Mouse (Mus musculus) CH12.LX (cell line): ENCODE data around the gene Ppm1m. TPM values are rescaled to one million over a fixed set of nuclear protein-coding genes. Genes with fewer than 3 reads are reported as not detected.

Source experiments
- DNase-seq: peaks from one replicate; pipeline ENCODE4 v3.0.0-alpha.2; 2013; ENCODE audit errors: extremely low read depth
- H3K27ac ChIP-seq: 2 replicates; pipeline ENCODE4 v1.5.1; 2012; ENCODE audit warnings: low read depth, mild to moderate bottlenecking, control low read depth, moderate library complexity; ENCODE audit not compliant: insufficient read depth
- H3K27me3 ChIP-seq: replicated peaks from 2 replicates; pipeline ENCODE3; 2012; ENCODE audit warnings: inconsistent platforms
- H3K36me3 ChIP-seq, 2 experiments: replicated peaks in 1 of 2; 2 replicates each; pipeline versions ENCODE3 to v1.6.1; 2012; ENCODE audit warnings: inconsistent platforms in 1 of 2, low read length in 1 of 2, mild to moderate bottlenecking in 1 of 2, mixed read lengths in 1 of 2, moderate library complexity in 1 of 2; ENCODE audit not compliant: control insufficient read depth in 1 of 2, insufficient read depth in 1 of 2
- H3K4me1 ChIP-seq, 2 experiments: 2 replicates each; pipeline ENCODE4 v1.6.1; 2012; ENCODE audit warnings: inconsistent platforms in 1 of 2, moderate library complexity in 1 of 2; ENCODE audit not compliant: insufficient read depth in 2 of 2, control insufficient read depth in 1 of 2
- H3K4me2 ChIP-seq: 2 replicates; pipeline ENCODE4 v1.6.1; 2012; ENCODE audit warnings: low read depth, mild to moderate bottlenecking, control low read depth; ENCODE audit not compliant: poor library complexity, insufficient read depth, severe bottlenecking
- H3K4me3 ChIP-seq, 3 experiments: fragments of 150-350 bp in 1 of 3; sonication (generic) in 1 of 3; replicated peaks in 1 of 3; 2 replicates each; pipeline versions ENCODE3 to v1.5.1; 2011 to 2012; ENCODE audit warnings: low read depth in 2 of 3, low read length in 2 of 3, mild to moderate bottlenecking in 2 of 3, moderate library complexity in 2 of 3, control low read depth in 1 of 3, improper control_type of control experiment in 1 of 3, inconsistent platforms in 1 of 3, mixed read lengths in 1 of 3; ENCODE audit not compliant: poor library complexity in 1 of 3
- H3K79me2 ChIP-seq: replicated peaks from 2 replicates; pipeline ENCODE4 v1.6.1; 2012; ENCODE audit warnings: mild to moderate bottlenecking, moderate library complexity; ENCODE audit not compliant: control insufficient read depth, poor library complexity, insufficient read depth, severe bottlenecking; ENCODE audit errors: extremely low read depth
- H3K9ac ChIP-seq: 2 replicates; pipeline ENCODE4 v1.6.1; 2012; ENCODE audit warnings: low read depth, mild to moderate bottlenecking, control low read depth, moderate library complexity; ENCODE audit not compliant: insufficient read depth
- H3K9me3 ChIP-seq: replicated peaks from 2 replicates; pipeline ENCODE3; 2012; ENCODE audit warnings: low read length, inconsistent platforms, mixed read lengths
- BHLHE40 ChIP-seq: IDR thresholded peaks from 2 replicates; pipeline ENCODE4 v1.6.1; 2011; ENCODE audit warnings: mild to moderate bottlenecking, low read depth, low read length, improper control_type of control experiment
- ELF1 ChIP-seq: IDR thresholded peaks from 2 replicates; pipeline ENCODE4 v1.6.1; 2014; ENCODE audit warnings: low read depth, mild to moderate bottlenecking, inconsistent platforms, low read length, improper control_type of control experiment
- ETS1 ChIP-seq: conservative IDR thresholded peaks from 2 replicates; pipeline ENCODE4 v1.6.1; 2012; ENCODE audit warnings: low read depth, mild to moderate bottlenecking, inconsistent platforms, low read length, improper control_type of control experiment, moderate library complexity
- KAT2A ChIP-seq: IDR thresholded peaks from 2 replicates; pipeline ENCODE4 v1.6.1; 2012; ENCODE audit warnings: low read length, improper control_type of control experiment, inconsistent platforms; ENCODE audit not compliant: insufficient replicate concordance
- MAZ ChIP-seq: IDR thresholded peaks from 2 replicates; pipeline ENCODE4 v1.6.1; 2012; ENCODE audit warnings: low read depth, mild to moderate bottlenecking, inconsistent platforms, low read length, improper control_type of control experiment, moderate library complexity
- MEF2A ChIP-seq: IDR thresholded peaks from 2 replicates; pipeline ENCODE4 v1.6.1; 2014; ENCODE audit warnings: low read depth, mild to moderate bottlenecking, inconsistent platforms, low read length, improper control_type of control experiment, borderline replicate concordance
- MXI1 ChIP-seq: IDR thresholded peaks from 2 replicates; pipeline ENCODE4 v1.6.1; 2011; ENCODE audit warnings: mild to moderate bottlenecking, low read depth, low read length, improper control_type of control experiment
- MYC ChIP-seq: IDR thresholded peaks from 2 replicates; pipeline ENCODE4 v1.6.1; 2011; ENCODE audit warnings: low read depth, mild to moderate bottlenecking, improper control_type of control experiment, low read length
- NELFE ChIP-seq: IDR thresholded peaks from 2 replicates; pipeline ENCODE4 v1.6.1; 2011; ENCODE audit warnings: low read depth, low read length, improper control_type of control experiment
- NRF1 ChIP-seq: IDR thresholded peaks from 2 replicates; pipeline ENCODE4 v1.6.1; 2014; ENCODE audit warnings: low read depth, mild to moderate bottlenecking, inconsistent platforms, low read length, improper control_type of control experiment, moderate library complexity
- PAX5 ChIP-seq: IDR thresholded peaks from 2 replicates; pipeline ENCODE4 v1.6.1; 2012; ENCODE audit warnings: low read length, inconsistent platforms, mixed read lengths
- POLR2A ChIP-seq: IDR thresholded peaks from 2 replicates; pipeline ENCODE4 v1.6.1; 2011; ENCODE audit warnings: low read depth, mild to moderate bottlenecking, improper control_type of control experiment, low read length
- POLR2AphosphoS2 ChIP-seq: IDR thresholded peaks from 2 replicates; pipeline ENCODE4 v1.6.1; 2011; ENCODE audit warnings: low read depth, low read length, improper control_type of control experiment
- SIN3A ChIP-seq: IDR thresholded peaks from 2 replicates; pipeline ENCODE4 v1.6.1; 2012; ENCODE audit warnings: low read length, improper control_type of control experiment, inconsistent platforms
- TBP ChIP-seq: conservative IDR thresholded peaks from 2 replicates; pipeline ENCODE4 v1.6.1; 2011; ENCODE audit warnings: low read depth, low read length, improper control_type of control experiment
- TCF12 ChIP-seq: IDR thresholded peaks from 2 replicates; pipeline ENCODE4 v1.6.1; 2014; ENCODE audit warnings: low read depth, mild to moderate bottlenecking, inconsistent platforms, low read length, improper control_type of control experiment
- UBTF ChIP-seq: IDR thresholded peaks from 2 replicates; pipeline ENCODE4 v1.6.1; 2012; ENCODE audit warnings: low read depth, mild to moderate bottlenecking, inconsistent platforms, low read length, improper control_type of control experiment, moderate library complexity
- USF1 ChIP-seq: IDR thresholded peaks from 2 replicates; pipeline ENCODE4 v1.6.1; 2014; ENCODE audit warnings: low read depth, mild to moderate bottlenecking, inconsistent platforms, low read length, improper control_type of control experiment
- ZKSCAN1 ChIP-seq: IDR thresholded peaks from 2 replicates; pipeline ENCODE4 v1.6.1; 2012; ENCODE audit warnings: low read depth, inconsistent platforms, low read length, improper control_type of control experiment, borderline replicate concordance
- ZMIZ1 ChIP-seq: IDR thresholded peaks from 2 replicates; pipeline ENCODE4 v1.6.1; 2012; ENCODE audit warnings: low read depth, mild to moderate bottlenecking, inconsistent platforms, low read length, improper control_type of control experiment
- dilution Hi-C: fragments of 300-500 bp; cut with MboI; formaldehyde crosslinking; loops from 2 replicates; pipeline ENCODE4 v1.14.3; 2020; ENCODE audit warnings: low sequenced_read_pairs; ENCODE audit not compliant: extremely low pct_unique_long_range_greater_than_20kb, extremely low pct_ligation_motif_present
- in situ Hi-C: fragments of 300-500 bp; cut with MboI; formaldehyde crosslinking; loops from 3 replicates; pipeline ENCODE4 v1.14.3; 2019; ENCODE audit warnings: low sequenced_read_pairs, low pct_ligation_motif_present, low pct_unique_long_range_greater_than_20kb, mixed read lengths
- polyA plus RNA-seq: library from polyadenylated mRNA; unstranded; fragments of >175 nt; gene quantifications from 2 replicates; pipeline ENCODE4 v1.2.1, GENCODE M21; 2012; ENCODE audit warnings: low read depth; ENCODE audit not compliant: insufficient read length
- total RNA-seq, 2 experiments: library from RNA; depleted of rRNA; stranded (reverse); fragments of 300-350 nt in 1 of 2; fragments of >200 nt in 1 of 2; gene quantifications; 2 replicates each; pipeline ENCODE4 v1.2.3; 2012 to 2014

The Ppm1m gene
- total and polyA plus RNA-seq, 3 experiments, result 54.7 to 111 (median 86.0) TPM

- H3K9me3 ChIP-seq, result no peaks in the 10 kb centered on the region
- dilution Hi-C loops, result no loop called here
- peak within 1 kb of the TSS; percentile 75 to 95 (median 93) for H3K4me3 ChIP-seq
- in situ Hi-C loops, result no loop called here
- peak within 1 kb of the TSS; percentile 93 for H3K9ac ChIP-seq
- H3K79me2 ChIP-seq, result peaks cover 14% of the 10 kb centered on the region
- peak within 1 kb of the TSS; percentile 61 for H3K27ac ChIP-seq
- H3K27me3 ChIP-seq, result no peaks in the 10 kb centered on the region
- H3K4me2 ChIP-seq, result peak within 1 kb of the TSS; percentile 71
- 0 out of 2 replicates have a peak, but pooled peaks have one; percentile 20 for TF ChIP-seq MEF2A
- TF ChIP-seq POLR2A, result peak; percentile 73
- peak; percentile 75; the same call in 1 of the 2 replicates for TF ChIP-seq SIN3A
- peak; percentile 96 for TF ChIP-seq NRF1
- peak; percentile 76 for TF ChIP-seq MXI1
- no peak for TF ChIP-seq TBP
- TF ChIP-seq ZMIZ1, result peak; percentile 77; the same call in 1 of the 2 replicates
- peak; percentile 32; the same call in 1 of the 2 replicates for TF ChIP-seq BHLHE40
- TF ChIP-seq NELFE, result peak; percentile 64; the same call in 1 of the 2 replicates
- TF ChIP-seq ETS1, result no peak
- TF ChIP-seq MAZ, result 0 out of 2 replicates have a peak, but pooled peaks have one; percentile 70
- no peak for TF ChIP-seq USF1
- peak; percentile 53; the same call in 1 of the 2 replicates for TF ChIP-seq ELF1
- 0 out of 2 replicates have a peak, but pooled peaks have one; percentile 40 for TF ChIP-seq UBTF
- TF ChIP-seq PAX5, result no peak
- no peak for TF ChIP-seq MYC
- TF ChIP-seq KAT2A, result 0 out of 2 replicates have a peak, but pooled peaks have one; percentile 41
- TF ChIP-seq TCF12, result peak; percentile 50; the same call in 1 of the 2 replicates
- TF ChIP-seq POLR2AphosphoS2, result 0 out of 2 replicates have a peak, but pooled peaks have one; percentile 52
- TF ChIP-seq ZKSCAN1, result no peak
- peaks cover 26 to 64% of the 10 kb centered on the region in 2 experiments for H3K4me1 ChIP-seq
- peak; percentile 98 for DNase-seq
- H3K36me3 ChIP-seq, result peaks cover 12 to 33% of the 10 kb centered on the region in 2 experiments
Observed at GRCm38 (mm10) chr9:106202819-106203636, 3.5 kb upstream of the Ppm1m start, which contains the start of gene Twf2. Twf2 (plus strand) TSS chr9:106203108.
